Mouse (Mus musculus): ENCODE measurements around the gene Nedd8.

The Nedd8 gene

DNA sequence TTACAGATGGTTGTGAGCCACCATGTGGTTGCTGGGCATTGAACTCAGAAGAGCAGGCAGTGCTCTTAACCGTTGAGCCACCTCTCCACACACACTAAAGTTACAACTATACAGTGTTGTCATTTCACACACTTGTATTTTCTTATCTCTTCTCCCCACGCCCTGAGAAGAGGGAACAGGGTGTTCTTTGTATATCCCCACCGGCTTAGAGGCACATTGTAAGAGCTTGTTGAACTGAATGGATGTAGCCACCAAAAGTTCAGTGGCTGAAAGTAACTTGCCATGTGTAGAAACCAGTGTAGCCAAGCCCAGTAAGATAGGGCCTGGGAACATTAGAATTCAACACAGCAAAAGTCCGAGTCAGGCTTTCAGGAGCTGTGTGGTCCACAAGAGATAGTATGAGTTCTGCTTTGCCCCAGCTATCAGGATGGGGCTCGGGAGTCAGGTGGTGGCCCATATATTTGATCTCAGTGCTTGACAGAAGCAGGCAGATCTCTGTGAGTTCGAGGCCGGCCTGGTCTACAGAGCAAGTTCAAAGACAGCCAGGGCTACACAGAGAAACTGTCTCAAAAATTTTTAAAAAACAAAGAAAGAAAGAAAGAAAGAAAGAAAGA, 57.3 kb downstream of the Nedd8 start:
- DNase-seq (ENCODE audit: low spot score in 2 of 2) = no peak

DNA sequence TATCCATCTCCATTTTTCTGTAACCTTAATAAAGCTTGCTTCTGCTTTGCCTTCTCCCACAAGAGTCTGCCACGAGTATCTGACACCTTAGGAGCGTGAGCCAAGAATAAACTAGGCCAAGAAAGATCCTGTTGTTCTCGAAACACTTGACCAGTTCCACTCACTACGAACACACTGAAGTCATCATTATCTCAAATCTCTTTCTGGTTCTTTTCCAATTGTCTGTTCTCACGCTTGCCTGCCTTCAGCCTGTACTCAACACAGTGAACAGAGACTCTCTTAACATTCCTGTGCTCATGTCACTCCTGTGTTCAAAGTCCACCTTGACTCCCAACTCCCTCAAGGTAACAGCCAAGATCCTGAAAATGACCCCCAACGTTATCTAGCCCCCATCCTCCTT, 58.6 kb downstream of the Nedd8 start:
- no peak for DNase-seq (ENCODE audit: low spot score in 2 of 2)
